Mouse (Mus musculus): ENCODE data around the gene 2310061N02Rik.
"Not testable (repeated sequence)": the region's sequence is repeated elsewhere in the genome, so short reads cannot be mapped to it uniquely, and the experiment has no call there.

2310061N02Rik gene

GRCm38 (mm10) chr16:88707496-88708012 lies at the start of gene 2310061N02Rik:
Gene 2310061N02Rik, minus strand, starts transcription at chr16:88707962.
- no peak for DNase-seq (ENCODE audit: low read depth)

- DNase-seq (ENCODE audit: low read depth): not testable (repeated sequence)
Measured at GRCm38 (mm10) chr16:88751535-88751934, 43.8 kb upstream of the 2310061N02Rik start, which contains the start of gene Krtap13. Gene Krtap13, minus strand, starts transcription at chr16:88751635.

- DNase-seq (ENCODE audit: low read depth): no peak
Measured at GRCm38 (mm10) chr16:88747943-88748342, 40.2 kb upstream of the 2310061N02Rik start.

GRCm38 (mm10) chr16:88744750-88745340 lies 37.1 kb upstream of the 2310061N02Rik start:
- no peak for DNase-seq (ENCODE audit: low read depth)

DNA sequence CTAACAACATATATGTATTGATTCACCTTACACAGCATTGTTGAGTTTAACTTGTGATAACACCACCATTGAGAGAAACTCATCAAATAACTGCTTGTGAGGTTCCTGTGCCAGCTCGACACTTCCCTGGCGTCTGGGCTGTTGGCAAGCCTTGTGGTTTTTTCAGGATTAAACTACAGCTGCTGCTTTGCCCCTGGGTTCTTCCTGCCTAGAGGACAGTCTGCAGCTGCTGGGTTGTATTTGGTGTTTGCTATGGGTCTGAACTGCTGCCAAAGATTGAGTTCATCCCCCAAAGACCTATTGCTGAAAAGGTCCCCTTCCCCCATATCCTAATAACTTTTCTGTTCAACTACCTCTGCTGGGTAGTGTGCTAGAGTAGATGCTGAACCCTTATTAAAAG lies 27.6 kb upstream of the 2310061N02Rik start:
- no peak for DNase-seq (ENCODE audit: low read depth)

DNA sequence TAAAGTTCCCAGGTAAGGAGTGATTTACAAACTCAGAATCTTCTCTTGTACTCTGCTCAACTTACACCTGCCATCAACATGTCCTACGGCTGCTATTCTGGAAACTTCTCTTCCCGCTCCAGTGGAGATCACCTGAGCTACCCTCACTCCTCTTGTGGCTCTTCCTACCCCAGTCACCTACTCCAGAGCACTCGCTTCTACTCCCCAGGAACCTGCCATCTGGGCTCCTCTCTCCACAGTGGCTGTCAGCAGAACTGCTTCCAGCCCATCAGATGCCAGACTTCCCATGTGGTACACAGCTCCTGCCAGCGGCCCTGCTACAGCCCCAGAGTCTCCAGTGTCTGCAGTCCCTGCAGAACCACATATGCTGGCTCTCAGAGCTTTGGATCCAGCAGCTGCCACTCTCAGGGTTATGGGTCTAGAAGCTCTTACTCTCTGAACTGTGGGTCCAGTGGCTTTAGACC lies 21.1 kb upstream of the 2310061N02Rik start, which contains the start of gene Krtap13-1:
Krtap13-1 (plus strand) TSS at position 51 of the 464 bp plus-strand sequence.
- DNase-seq (ENCODE audit: low read depth): no peak

DNA sequence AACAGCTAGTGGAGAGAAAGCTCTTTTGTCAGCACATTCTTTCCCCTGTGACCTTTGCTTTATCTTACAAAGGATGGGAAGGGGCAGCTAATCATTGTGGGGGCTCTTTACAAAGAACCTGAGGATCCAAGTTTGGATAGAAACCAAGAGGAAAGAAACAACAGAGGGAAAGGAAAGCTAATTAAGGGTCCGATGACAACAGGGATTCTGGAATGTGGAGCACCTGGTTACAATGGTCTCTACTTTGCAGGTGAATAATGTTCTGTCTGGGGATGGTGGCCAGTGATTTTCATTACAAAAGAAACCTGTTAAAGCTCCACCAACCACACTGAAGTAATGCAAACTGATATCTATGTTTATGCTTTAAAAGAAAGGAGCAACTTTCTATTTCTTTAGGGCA lies 12.3 kb upstream of the 2310061N02Rik start:
- DNase-seq (ENCODE audit: low read depth): no peak

- no peak for DNase-seq (ENCODE audit: low read depth)
Measured at GRCm38 (mm10) chr16:88716549-88716948, 8.8 kb upstream of the 2310061N02Rik start.

- DNase-seq (ENCODE audit: low read depth): no peak
Measured at GRCm38 (mm10) chr16:88711245-88711644, 3.5 kb upstream of the 2310061N02Rik start.

- DNase-seq (ENCODE audit: low read depth): peak; percentile 38
Measured at GRCm38 (mm10) chr16:88710757-88711156, 3.0 kb upstream of the 2310061N02Rik start.

GRCm38 (mm10) chr16:88701072-88701864 lies 6.5 kb downstream of the 2310061N02Rik start:
- no peak for DNase-seq (ENCODE audit: low read depth)

GRCm38 (mm10) chr16:88696256-88696655 lies 11.5 kb downstream of the 2310061N02Rik start:
- DNase-seq (ENCODE audit: low read depth): no peak

DNA sequence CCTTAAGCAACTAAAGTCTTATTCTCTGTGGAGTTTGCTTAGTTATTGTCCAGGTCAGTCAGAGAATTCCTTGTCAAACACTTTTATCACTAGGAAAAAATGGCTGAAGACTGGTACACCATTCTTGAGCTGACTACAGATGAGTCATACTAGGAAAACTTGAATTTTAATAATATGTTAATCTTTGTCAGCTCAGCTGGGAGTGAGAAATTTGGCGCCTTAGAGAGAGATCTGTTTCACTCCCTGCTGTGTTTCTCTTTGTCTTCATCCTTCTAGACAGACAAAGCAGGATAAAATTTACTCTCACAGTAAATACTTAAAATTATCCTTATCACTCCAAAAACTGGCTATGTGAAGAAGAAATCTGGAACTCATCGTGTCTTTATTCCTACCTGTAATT lies 26.5 kb downstream of the 2310061N02Rik start:
- DNase-seq (ENCODE audit: low read depth): no peak

- DNase-seq (ENCODE audit: low read depth): no peak
Measured at GRCm38 (mm10) chr16:88679099-88679498, 28.7 kb downstream of the 2310061N02Rik start.

DNA sequence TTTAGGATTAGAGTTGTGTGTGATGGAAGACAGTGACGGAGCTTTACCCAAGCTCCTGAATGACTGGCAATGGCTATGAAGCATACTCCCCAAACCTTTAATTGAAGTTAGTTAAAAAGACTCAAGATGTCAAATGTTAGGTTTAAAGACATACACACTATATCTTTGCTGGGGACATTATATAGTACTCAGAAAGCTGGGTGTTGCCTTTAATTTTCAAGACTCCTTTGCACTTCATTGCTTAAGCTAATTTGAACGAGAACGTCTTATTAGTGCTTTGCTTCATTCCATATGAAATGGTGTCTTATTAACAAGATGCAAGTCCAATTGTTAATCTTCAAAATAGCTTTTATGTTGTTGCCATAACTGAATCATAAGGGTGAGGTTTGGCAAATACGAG lies 36.2 kb downstream of the 2310061N02Rik start, which contains the start of gene Krtap27-1:
Krtap27-1 (minus strand) TSS at position 101 of the 400 bp plus-strand sequence.
- DNase-seq (ENCODE audit: low read depth): no peak

- no peak for DNase-seq (ENCODE audit: low read depth)
Measured at GRCm38 (mm10) chr16:88657426-88657825, 50.3 kb downstream of the 2310061N02Rik start.
